Mouse (Mus musculus) layer of hippocampus, postnatal 25 days (tissue): Measurements from ENCODE around the gene Rps15. TPM values are rescaled to one million over a fixed set of nuclear protein-coding genes. Genes with fewer than 3 reads are reported as not detected.

Experiments used
- DNase-seq, 2 experiments: peaks; one replicate each; pipeline ENCODE4 v3.0.0; 2022; ENCODE audit warnings: mixed read lengths in 2 of 2, low spot score in 1 of 2; ENCODE audit errors: extremely low spot score in 1 of 2
- total RNA-seq, 2 experiments: library from RNA; stranded (reverse); gene quantifications; 2 replicates each; pipeline ENCODE4 v1.2.3; 2021

Rps15 gene
- total RNA-seq, 2 experiments from 2014 or later: 790 to 900 TPM

GRCm38 (mm10) chr10:80259861-80260641 lies 32.2 kb upstream of the Rps15 start:
- peak in 1 of 2 experiments; percentile 61 for DNase-seq

GRCm38 (mm10) chr10:80260642-80261584 lies 31.3 kb upstream of the Rps15 start, which contains the start of the genes Gamt and Dazap1:
Gamt (minus strand) TSS chr10:80261012.
Dazap1 (plus strand) TSS chr10:80261486.
- peak; percentile 82 to 88 for DNase-seq

GRCm38 (mm10) chr10:80261585-80261968 lies 30.7 kb upstream of the Rps15 start:
- DNase-seq: peak; percentile 69 to 70

- no peak for DNase-seq
Observed at GRCm38 (mm10) chr10:80262169-80262568, 30.1 kb upstream of the Rps15 start.

- DNase-seq: no peak
Observed at GRCm38 (mm10) chr10:80262776-80263365, 29.4 kb upstream of the Rps15 start.

GRCm38 (mm10) chr10:80264341-80265148 lies 27.7 kb upstream of the Rps15 start:
- peak; percentile 95 to 96 for DNase-seq

GRCm38 (mm10) chr10:80265149-80265486 lies 27.1 kb upstream of the Rps15 start:
- DNase-seq: no peak

GRCm38 (mm10) chr10:80270099-80270498 lies 22.2 kb upstream of the Rps15 start:
- no peak for DNase-seq

- no peak for DNase-seq
Observed at GRCm38 (mm10) chr10:80270734-80271181, 21.5 kb upstream of the Rps15 start.

- DNase-seq: no peak
Observed at GRCm38 (mm10) chr10:80271186-80271843, 20.9 kb upstream of the Rps15 start.

- DNase-seq: no peak
Observed at GRCm38 (mm10) chr10:80271870-80272585, 20.2 kb upstream of the Rps15 start.

- DNase-seq: no peak
Observed at GRCm38 (mm10) chr10:80273847-80274246, 18.4 kb upstream of the Rps15 start.

GRCm38 (mm10) chr10:80276238-80276637 lies 16.0 kb upstream of the Rps15 start:
- DNase-seq: no peak

- DNase-seq: no peak
Observed at GRCm38 (mm10) chr10:80278390-80278789, 13.9 kb upstream of the Rps15 start.

GRCm38 (mm10) chr10:80279273-80279672 lies 13.0 kb upstream of the Rps15 start:
- DNase-seq: no peak

GRCm38 (mm10) chr10:80281304-80281703 lies 10.9 kb upstream of the Rps15 start:
- DNase-seq: no peak

- no peak for DNase-seq
Observed at GRCm38 (mm10) chr10:80281921-80282371, 10.3 kb upstream of the Rps15 start.
